Mouse (Mus musculus) 416B (cell line): ENCODE data around the gene Pkn3.
A peak's percentile ranks its signal among the peaks of the same experiment; 100 is the strongest.

Experiments
- DNase-seq: peaks from one replicate; pipeline ENCODE4 v3.0.0; 2011; ENCODE audit warnings: low read depth

Gene Pkn3

GRCm38 (mm10) chr2:30063235-30063634 lies 14.2 kb upstream of the Pkn3 start:
- DNase-seq: peak; percentile 66

- peak; percentile 62 for DNase-seq
These were observed 13.7 kb upstream of the Pkn3 start for GRCm38 (mm10) chr2:30063791-30064190.

GRCm38 (mm10) chr2:30064298-30064697 lies 13.2 kb upstream of the Pkn3 start:
- peak; percentile 32 for DNase-seq

GRCm38 (mm10) chr2:30066046-30066901 lies 11.2 kb upstream of the Pkn3 start:
- peak; percentile 94 for DNase-seq

DNA sequence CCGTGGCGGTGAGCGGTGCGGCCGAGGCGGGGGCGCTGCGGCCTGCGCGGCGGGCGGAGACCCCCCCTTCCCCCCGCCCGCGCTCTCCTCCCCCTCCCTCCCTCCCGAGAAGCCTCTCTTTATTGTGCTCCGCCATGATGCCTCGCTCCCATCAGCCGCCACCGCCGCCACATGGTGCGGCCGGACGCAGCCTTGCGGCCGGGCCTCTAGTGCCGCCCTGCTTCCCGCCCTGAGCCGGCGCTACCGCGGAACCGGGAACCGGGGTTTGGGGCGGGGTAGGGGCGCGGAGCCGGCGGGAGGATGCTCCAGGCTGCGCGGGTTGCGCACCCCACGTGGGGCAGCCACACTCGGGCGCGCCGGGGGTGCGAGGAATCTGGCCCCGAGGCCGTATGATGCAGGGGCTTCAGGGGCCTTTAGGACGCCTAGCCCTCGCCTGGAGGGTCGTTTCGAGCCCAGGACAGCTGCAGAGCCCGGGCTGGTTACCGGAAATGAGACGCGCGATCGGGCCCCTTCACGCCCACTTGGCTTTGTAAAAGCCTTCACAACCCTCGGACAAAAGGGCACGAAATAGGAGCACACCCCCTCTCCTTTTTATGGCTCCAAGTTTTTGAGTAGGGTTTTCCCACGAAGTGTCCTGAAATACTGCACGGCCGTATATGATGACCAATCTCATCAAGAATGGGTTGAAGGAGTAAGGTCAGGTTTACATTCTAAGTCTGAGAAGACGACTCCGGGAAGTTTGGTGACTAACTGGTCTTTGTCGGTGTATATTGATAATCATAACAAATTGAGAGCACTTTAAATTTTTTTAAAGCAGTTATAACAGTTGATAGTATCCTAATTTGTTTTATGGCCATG lies 10.2 kb upstream of the Pkn3 start:
- peak; percentile 45 for DNase-seq

DNA sequence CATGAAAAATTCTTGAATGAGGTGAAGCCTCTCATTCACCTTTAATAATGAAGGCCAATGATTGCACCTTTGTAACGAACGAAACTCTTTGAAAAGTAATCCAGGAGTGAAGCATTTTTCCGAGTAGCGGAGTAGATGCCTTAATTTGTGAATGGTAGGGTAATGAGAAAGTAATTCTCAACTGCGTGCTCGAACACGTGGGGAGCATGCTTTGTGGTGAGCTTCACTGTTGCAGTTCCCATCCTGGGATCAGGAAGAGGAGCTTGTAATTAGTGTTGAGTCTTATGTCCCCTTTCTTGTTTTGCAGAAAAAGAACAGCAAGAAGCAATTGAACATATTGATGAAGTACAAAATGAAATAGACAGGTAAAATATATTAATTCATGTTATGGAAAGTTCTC lies 9.5 kb upstream of the Pkn3 start:
- peak; percentile 55 for DNase-seq

GRCm38 (mm10) chr2:30072875-30073274 lies 4.6 kb upstream of the Pkn3 start:
- peak; percentile 32 for DNase-seq

GRCm38 (mm10) chr2:30073285-30073684 lies 4.2 kb upstream of the Pkn3 start:
- DNase-seq: no peak

GRCm38 (mm10) chr2:30075625-30076024 lies 1.9 kb upstream of the Pkn3 start:
- no peak for DNase-seq

DNA sequence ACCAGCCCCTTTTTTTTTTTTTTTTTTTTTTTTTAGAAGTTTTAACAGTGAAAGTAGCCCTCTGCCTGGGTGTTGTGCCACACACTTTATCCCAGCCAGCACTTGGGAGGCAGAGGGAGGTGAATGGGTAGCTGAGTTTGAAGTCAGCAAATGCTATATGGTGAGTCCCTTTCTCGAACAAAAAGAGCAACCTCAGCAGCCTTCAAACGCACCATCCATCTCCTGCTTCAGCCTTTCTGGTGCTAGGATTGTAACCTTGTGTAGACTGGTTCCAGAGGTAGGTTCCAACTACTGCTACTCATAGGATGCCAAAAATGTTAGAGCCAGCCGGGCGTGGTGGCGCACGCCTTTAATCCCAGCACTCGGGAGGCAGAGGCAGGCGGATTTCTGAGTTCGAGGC lies 1.0 kb upstream of the Pkn3 start:
- no peak for DNase-seq

- no peak for DNase-seq
These were observed 525 bp upstream of the Pkn3 start for GRCm38 (mm10) chr2:30076959-30077358.

DNA sequence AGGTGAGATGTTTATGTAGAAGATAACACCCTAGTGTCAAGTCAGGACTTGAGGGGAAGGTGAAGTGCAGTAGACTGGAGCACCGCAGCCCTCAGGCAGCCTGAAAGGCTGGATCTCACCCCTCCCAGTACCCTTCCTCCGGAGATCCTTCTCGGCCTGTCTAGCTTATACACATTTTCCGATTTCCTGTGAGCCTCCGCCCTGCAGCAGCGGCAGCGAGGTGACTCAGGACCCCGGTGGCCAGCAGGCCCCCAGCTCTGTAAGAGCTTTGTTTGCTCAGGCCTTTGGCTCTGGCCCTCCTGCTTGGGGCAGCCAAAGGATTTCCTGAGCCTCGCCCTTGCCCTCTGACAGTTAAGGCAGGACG lies 847 bp downstream of the Pkn3 start:
- peak; percentile 96 for DNase-seq

DNA sequence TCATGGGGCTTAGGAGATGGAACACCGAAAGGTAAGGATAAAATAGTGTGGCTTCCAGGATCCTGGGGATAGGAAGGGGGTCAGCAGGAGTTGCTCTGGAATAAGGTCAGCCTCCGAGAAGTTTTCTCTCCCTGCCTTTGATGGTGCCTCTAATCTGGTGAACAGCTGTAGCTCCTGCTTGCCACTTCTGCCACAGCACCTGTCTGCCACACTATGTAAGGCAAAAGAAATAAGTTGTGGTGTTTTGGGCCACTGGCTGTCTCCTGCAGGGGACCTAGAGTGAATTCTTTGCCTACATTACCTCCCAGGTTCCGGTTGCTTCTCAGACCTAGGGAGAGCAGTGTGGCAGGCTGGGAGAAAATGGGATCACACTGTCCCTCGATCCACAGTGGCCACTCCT lies 1.3 kb downstream of the Pkn3 start:
- DNase-seq: no peak

DNA sequence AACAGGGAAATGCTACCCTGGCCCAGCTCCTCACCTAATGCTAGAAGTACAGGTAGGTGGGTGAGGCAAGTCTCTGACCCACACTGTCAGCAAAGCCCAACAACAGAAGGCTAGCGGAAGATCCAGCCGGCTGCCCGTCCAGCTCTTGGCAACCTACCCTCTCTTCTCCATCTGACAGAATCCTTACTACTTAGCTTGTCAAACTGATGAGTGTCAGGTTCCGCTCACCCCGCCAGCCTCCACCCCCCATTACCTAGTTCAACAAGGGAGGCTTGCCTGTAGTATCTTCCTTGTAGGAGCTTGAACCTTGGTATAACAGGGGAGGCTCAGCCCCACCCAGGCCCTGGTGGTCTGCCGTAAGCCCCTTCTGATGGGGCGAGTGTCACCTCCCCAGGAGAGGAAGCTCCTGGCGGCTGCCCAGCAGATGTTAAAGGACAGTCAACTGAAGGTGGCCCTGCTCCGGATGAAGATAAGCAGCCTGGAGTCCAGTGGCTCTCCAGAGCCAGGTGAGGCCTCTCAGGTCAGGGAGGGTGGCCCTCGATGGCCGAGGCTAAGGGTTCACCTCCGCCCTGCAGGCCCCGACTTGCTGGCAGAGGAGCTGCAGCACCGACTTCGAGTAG lies 2.8 kb downstream of the Pkn3 start:
- DNase-seq: no peak

- no peak for DNase-seq
These were observed 6.6 kb downstream of the Pkn3 start for GRCm38 (mm10) chr2:30084113-30084512.

DNA sequence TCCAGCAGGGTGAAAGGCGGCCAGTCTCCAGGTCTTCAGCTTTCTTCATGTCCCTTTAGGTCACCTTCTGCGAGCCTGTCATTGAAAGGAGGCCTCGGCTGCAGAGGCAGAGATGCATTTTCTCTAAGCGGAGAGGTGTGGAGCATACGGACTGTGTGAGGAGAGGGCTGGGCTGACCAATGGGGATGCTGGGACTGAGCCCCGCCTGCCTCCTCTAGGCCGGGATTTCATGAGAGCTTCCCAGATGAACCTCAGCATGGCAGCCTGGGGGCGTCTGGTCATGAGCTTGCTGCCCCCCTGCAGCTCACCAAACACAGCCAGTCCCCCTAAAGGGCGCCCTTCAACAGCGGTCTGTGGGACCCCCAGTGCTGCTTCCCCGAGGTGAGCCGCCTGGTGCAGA lies 7.1 kb downstream of the Pkn3 start:
- no peak for DNase-seq

DNA sequence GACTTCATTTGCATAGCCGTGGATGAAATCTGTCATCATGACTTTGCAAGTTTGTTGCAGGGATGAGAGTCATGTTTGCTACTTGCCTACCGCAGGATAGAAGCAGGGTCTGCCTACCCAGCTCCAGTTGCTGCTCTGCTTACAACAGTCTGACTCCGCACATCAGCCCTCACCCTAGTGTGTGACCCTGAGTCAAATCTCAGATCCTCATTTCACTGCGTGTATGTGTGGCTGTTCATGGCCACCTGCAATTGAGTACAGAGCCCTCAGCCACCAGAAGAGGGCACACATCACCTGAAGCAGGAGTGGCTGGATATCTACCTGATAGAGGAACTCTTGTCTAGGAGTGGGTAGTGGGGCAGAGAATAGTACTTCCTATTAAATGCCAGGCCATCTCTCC lies 9.8 kb downstream of the Pkn3 start:
- DNase-seq: peak; percentile 40

DNA sequence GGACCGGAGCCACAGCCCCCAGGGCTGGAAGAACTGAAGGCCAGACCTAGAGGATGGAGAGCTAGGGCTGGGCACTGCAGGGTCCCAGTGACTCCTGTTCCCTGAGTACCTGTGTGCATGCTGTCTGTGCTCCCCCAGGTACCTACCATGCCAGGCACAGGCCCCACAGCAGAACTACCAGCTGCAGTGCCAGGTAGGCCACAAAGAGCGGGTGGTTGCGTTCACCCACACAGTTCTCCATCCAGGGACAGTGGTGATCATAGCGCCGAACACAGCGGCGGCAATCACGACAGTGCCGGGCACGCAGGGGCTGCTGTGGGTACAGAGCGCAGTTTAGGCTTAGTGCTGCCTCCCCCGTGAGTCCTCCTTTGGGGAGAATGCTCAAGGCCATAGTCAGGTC lies 14.0 kb downstream of the Pkn3 start:
- DNase-seq: no peak

GRCm38 (mm10) chr2:30092280-30092918 lies 14.9 kb downstream of the Pkn3 start:
- peak; percentile 36 for DNase-seq

GRCm38 (mm10) chr2:30093471-30094207 lies 16.2 kb downstream of the Pkn3 start, which contains the start of gene Zdhhc12:
Zdhhc12 (minus strand) TSS chr2:30093648.
- DNase-seq: peak; percentile 100

DNA sequence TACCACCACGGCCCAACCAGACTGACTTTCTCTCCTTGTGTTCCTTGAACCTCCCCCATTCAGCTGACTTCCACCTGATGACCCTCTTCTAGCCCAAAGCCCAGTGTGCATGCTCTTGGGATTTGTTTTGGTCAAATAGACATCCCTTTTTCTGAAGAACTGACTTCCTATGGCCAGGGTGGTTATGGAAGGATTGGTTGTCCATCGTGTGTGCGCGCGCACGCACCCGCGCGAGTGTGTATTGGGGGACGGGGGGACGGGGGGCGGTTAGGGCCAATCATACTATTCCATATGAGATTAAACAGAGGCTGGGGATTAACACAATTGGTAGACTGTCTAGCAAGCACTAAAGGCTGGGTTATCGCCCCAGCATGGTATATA lies 16.7 kb downstream of the Pkn3 start:
- DNase-seq: peak; percentile 77
